Mouse (Mus musculus): ENCODE results near the gene Gpatch3.

DNA sequence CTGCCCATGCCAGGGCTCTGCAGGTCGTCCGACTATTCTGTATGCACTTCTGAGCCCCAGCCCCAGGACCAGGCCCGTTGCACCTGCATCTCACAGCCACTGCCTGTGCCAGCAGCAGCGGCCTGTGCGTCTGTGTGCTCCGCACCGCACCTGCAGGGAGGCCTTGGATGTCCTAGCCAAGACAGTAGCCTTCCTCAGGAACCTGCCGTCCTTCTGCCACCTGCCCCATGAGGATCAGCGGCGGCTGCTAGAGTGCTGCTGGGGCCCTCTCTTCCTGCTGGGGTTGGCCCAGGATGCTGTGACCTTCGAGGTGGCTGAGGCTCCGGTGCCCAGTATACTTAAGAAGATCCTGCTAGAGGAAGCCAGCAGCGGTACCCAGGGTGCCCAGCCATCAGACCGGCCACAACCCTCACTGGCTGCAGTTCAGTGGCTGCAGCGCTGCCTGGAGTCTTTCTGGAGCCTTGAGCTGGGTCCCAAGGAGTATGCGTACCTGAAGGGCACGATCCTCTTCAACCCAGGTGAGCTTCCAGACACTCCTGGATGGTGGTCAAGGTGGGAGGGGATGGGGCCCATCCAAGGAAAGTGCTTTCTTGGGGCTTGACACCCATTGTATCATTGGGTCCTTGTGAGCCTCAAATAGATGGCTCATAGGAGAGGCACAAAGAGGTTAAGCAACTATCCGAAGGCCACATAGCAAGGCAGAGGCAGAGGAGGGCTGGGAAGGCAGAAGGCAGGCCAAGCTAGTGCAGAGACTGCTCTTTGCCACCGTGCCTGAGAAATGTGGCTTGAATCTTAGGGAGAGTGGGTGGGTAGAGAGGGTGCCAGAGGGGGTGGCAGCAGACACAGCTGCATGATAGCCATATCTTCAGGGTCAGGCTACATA, 20.9 kb upstream of the Gpatch3 start:
- TF ChIP-seq EP300 (optimal IDR thresholded peaks at IDR 0.05) (no peak), CTCF (IDR thresholded peaks at IDR 0.05; ENCODE audit: low read depth) (no peak)

All from stomach, postnatal 0 days (tissue).